Mouse (Mus musculus): ENCODE results near the gene Pid1. TPM values are rescaled to one million over a fixed set of nuclear protein-coding genes. Genes with fewer than 3 reads are reported as not detected.
A peak's percentile ranks its signal among the peaks of the same experiment; 100 is the strongest.

The Pid1 gene
- polyA plus RNA-seq, 1 experiment from 2014 or later, result 93.9 TPM

- H3K27me3 ChIP-seq (ENCODE audit: control insufficient read depth, insufficient read depth, low read length), result no peaks in the 10 kb centered on the region
- H3K9me3 ChIP-seq (ENCODE audit: control insufficient read depth, low read length), result no peaks in the 10 kb centered on the region
- H3K36me3 ChIP-seq (ENCODE audit: control insufficient read depth, insufficient read depth, low read length), result no peaks in the 10 kb centered on the region; the same call in 1 of the 2 replicates
- H3K4me3 ChIP-seq (replicated peaks; ENCODE audit: low read depth, low read length), result no peak overlapping the region
- no peak overlapping the region for H3K9ac ChIP-seq (replicated peaks; ENCODE audit: low read length)
- 89% methylated on average over 3 of the region's 3 CpGs for WGBS
- DNase-seq (no peak), ATAC-seq (ENCODE audit: low FRiP score, low TSS enrichment) (no peak)
- no peak overlapping the region for H3K27ac ChIP-seq (replicated peaks; ENCODE audit: low read depth, low read length)
- H3K4me2 ChIP-seq (ENCODE audit: low read length), result no peak overlapping the region
- H3K4me1 ChIP-seq (ENCODE audit: control insufficient read depth, insufficient read depth, low read length), result no peaks in the 10 kb centered on the region
Measured at GRCm38 (mm10) chr1:84396787-84397186, 32.8 kb upstream of the Pid1 start.

- no peak for DNase-seq
- no peak overlapping the region for H3K4me3 ChIP-seq (replicated peaks; ENCODE audit: low read depth, low read length)
- H3K27me3 ChIP-seq (ENCODE audit: control insufficient read depth, insufficient read depth, low read length), result no peaks in the 10 kb centered on the region
- 61% methylated on average over 8 of the region's 8 CpGs for WGBS
- H3K27ac ChIP-seq (replicated peaks; ENCODE audit: low read depth, low read length), result no peak overlapping the region
- H3K4me2 ChIP-seq (ENCODE audit: low read length), result no peak overlapping the region
- no peaks in the 10 kb centered on the region for H3K4me1 ChIP-seq (ENCODE audit: control insufficient read depth, insufficient read depth, low read length)
- no peak overlapping the region for H3K9ac ChIP-seq (replicated peaks; ENCODE audit: low read length)
- ATAC-seq (ENCODE audit: low FRiP score, low TSS enrichment), result no peak
- no peaks in the 10 kb centered on the region; the same call in 1 of the 2 replicates for H3K36me3 ChIP-seq (ENCODE audit: control insufficient read depth, insufficient read depth, low read length)
- H3K9me3 ChIP-seq (ENCODE audit: control insufficient read depth, low read length), result no peaks in the 10 kb centered on the region
Measured at GRCm38 (mm10) chr1:84395928-84396327, 31.9 kb upstream of the Pid1 start.

- DNase-seq (no peak), ATAC-seq (ENCODE audit: low FRiP score, low TSS enrichment) (no peak)
- Histone ChIP-seq H3K4me2 (ENCODE audit: low read length) (no peak overlapping the region), H3K4me3 (replicated peaks; ENCODE audit: low read depth, low read length) (no peak overlapping the region), H3K9me3 (ENCODE audit: control insufficient read depth, low read length) (no peaks in the 10 kb centered on the region; the same call in 1 of the 2 replicates), H3K36me3 (ENCODE audit: control insufficient read depth, insufficient read depth, low read length) (no peaks in the 10 kb centered on the region; the same call in 1 of the 2 replicates), H3K27me3 (ENCODE audit: control insufficient read depth, insufficient read depth, low read length) (no peaks in the 10 kb centered on the region), H3K4me1 (ENCODE audit: control insufficient read depth, insufficient read depth, low read length) (0 out of 2 replicates have a peak, but pooled peaks cover 4% of the 10 kb centered on the region), H3K27ac (replicated peaks; ENCODE audit: low read depth, low read length) (no peak overlapping the region), H3K9ac (replicated peaks; ENCODE audit: low read length) (no peak overlapping the region)
- WGBS, result 91% methylated on average over 4 of the region's 4 CpGs
Measured at GRCm38 (mm10) chr1:84390961-84391360, 27.0 kb upstream of the Pid1 start.

GRCm38 (mm10) chr1:84387616-84388015, 23.6 kb upstream of the Pid1 start:
- H3K4me2 ChIP-seq (ENCODE audit: low read length), result no peak overlapping the region
- peaks cover 13% of the 10 kb centered on the region for H3K36me3 ChIP-seq (ENCODE audit: control insufficient read depth, insufficient read depth, low read length)
- no peaks in the 10 kb centered on the region for H3K27me3 ChIP-seq (ENCODE audit: control insufficient read depth, insufficient read depth, low read length)
- H3K4me1 ChIP-seq (ENCODE audit: control insufficient read depth, insufficient read depth, low read length), result 0 out of 2 replicates have a peak, but pooled peaks cover 4% of the 10 kb centered on the region
- no peak overlapping the region for H3K4me3 ChIP-seq (replicated peaks; ENCODE audit: low read depth, low read length)
- no peak for ATAC-seq (ENCODE audit: low FRiP score, low TSS enrichment)
- peak; percentile 28 for DNase-seq
- 59% methylated on average over 4 of the region's 4 CpGs for WGBS
- no peak overlapping the region for H3K27ac ChIP-seq (replicated peaks; ENCODE audit: low read depth, low read length)
- no peaks in the 10 kb centered on the region; the same call in 1 of the 2 replicates for H3K9me3 ChIP-seq (ENCODE audit: control insufficient read depth, low read length)
- H3K9ac ChIP-seq (replicated peaks; ENCODE audit: low read length), result no peak overlapping the region

- Histone ChIP-seq H3K4me2 (ENCODE audit: low read length) (no peak overlapping the region), H3K36me3 (ENCODE audit: control insufficient read depth, insufficient read depth, low read length) (peaks cover 18% of the 10 kb centered on the region), H3K4me1 (ENCODE audit: control insufficient read depth, insufficient read depth, low read length) (0 out of 2 replicates have a peak, but pooled peaks cover 4% of the 10 kb centered on the region), H3K9me3 (ENCODE audit: control insufficient read depth, low read length) (no peaks in the 10 kb centered on the region; the same call in 1 of the 2 replicates), H3K27ac (replicated peaks; ENCODE audit: low read depth, low read length) (no peak overlapping the region), H3K4me3 (replicated peaks; ENCODE audit: low read depth, low read length) (no peak overlapping the region), H3K9ac (replicated peaks; ENCODE audit: low read length) (no peak overlapping the region), H3K27me3 (ENCODE audit: control insufficient read depth, insufficient read depth, low read length) (no peaks in the 10 kb centered on the region)
- DNase-seq (no peak), ATAC-seq (ENCODE audit: low FRiP score, low TSS enrichment) (no peak)
- WGBS, result 85% methylated on average over 8 of the region's 8 CpGs
Measured at GRCm38 (mm10) chr1:84386481-84387146, 22.6 kb upstream of the Pid1 start.

- Histone ChIP-seq H3K9ac (replicated peaks; ENCODE audit: low read length) (no peak overlapping the region), H3K4me3 (replicated peaks; ENCODE audit: low read depth, low read length) (no peak overlapping the region), H3K9me3 (ENCODE audit: control insufficient read depth, low read length) (no peaks in the 10 kb centered on the region), H3K4me2 (ENCODE audit: low read length) (no peak overlapping the region), H3K36me3 (ENCODE audit: control insufficient read depth, insufficient read depth, low read length) (peaks cover 22% of the 10 kb centered on the region), H3K27me3 (ENCODE audit: control insufficient read depth, insufficient read depth, low read length) (no peaks in the 10 kb centered on the region), H3K27ac (replicated peaks; ENCODE audit: low read depth, low read length) (no peak overlapping the region), H3K4me1 (ENCODE audit: control insufficient read depth, insufficient read depth, low read length) (0 out of 2 replicates have a peak, but pooled peaks cover 1% of the 10 kb centered on the region)
- ATAC-seq (ENCODE audit: low FRiP score, low TSS enrichment) (no peak), DNase-seq (no peak)
- 86% methylated on average over 1 of the region's 1 CpGs for WGBS
Measured at GRCm38 (mm10) chr1:84382709-84383108, 18.7 kb upstream of the Pid1 start.

GRCm38 (mm10) chr1:84382064-84382463, 18.1 kb upstream of the Pid1 start:
- 94% methylated on average over 5 of the region's 5 CpGs for WGBS
- Histone ChIP-seq H3K4me1 (ENCODE audit: control insufficient read depth, insufficient read depth, low read length) (no peaks in the 10 kb centered on the region), H3K4me2 (ENCODE audit: low read length) (no peak overlapping the region), H3K4me3 (replicated peaks; ENCODE audit: low read depth, low read length) (no peak overlapping the region), H3K9ac (replicated peaks; ENCODE audit: low read length) (no peak overlapping the region), H3K27me3 (ENCODE audit: control insufficient read depth, insufficient read depth, low read length) (no peaks in the 10 kb centered on the region), H3K36me3 (ENCODE audit: control insufficient read depth, insufficient read depth, low read length) (peaks cover 22% of the 10 kb centered on the region), H3K9me3 (ENCODE audit: control insufficient read depth, low read length) (no peaks in the 10 kb centered on the region), H3K27ac (replicated peaks; ENCODE audit: low read depth, low read length) (no peak overlapping the region)
- ATAC-seq (ENCODE audit: low FRiP score, low TSS enrichment) (no peak), DNase-seq (no peak)

- WGBS, result 93% methylated on average over 3 of the region's 3 CpGs
- DNase-seq, result no peak
- Histone ChIP-seq H3K4me3 (replicated peaks; ENCODE audit: low read depth, low read length) (no peak overlapping the region), H3K4me2 (ENCODE audit: low read length) (no peak overlapping the region), H3K27me3 (ENCODE audit: control insufficient read depth, insufficient read depth, low read length) (no peaks in the 10 kb centered on the region), H3K4me1 (ENCODE audit: control insufficient read depth, insufficient read depth, low read length) (no peaks in the 10 kb centered on the region), H3K9ac (replicated peaks; ENCODE audit: low read length) (no peak overlapping the region), H3K36me3 (ENCODE audit: control insufficient read depth, insufficient read depth, low read length) (peaks cover 22% of the 10 kb centered on the region), H3K9me3 (ENCODE audit: control insufficient read depth, low read length) (no peaks in the 10 kb centered on the region), H3K27ac (replicated peaks; ENCODE audit: low read depth, low read length) (no peak overlapping the region)
- no peak for ATAC-seq (ENCODE audit: low FRiP score, low TSS enrichment)
Measured at GRCm38 (mm10) chr1:84380895-84381294, 16.9 kb upstream of the Pid1 start.

GRCm38 (mm10) chr1:84367733-84368132, 3.8 kb upstream of the Pid1 start:
- Histone ChIP-seq H3K36me3 (ENCODE audit: control insufficient read depth, insufficient read depth, low read length) (no peaks in the 10 kb centered on the region), H3K4me1 (ENCODE audit: control insufficient read depth, insufficient read depth, low read length) (no peaks in the 10 kb centered on the region), H3K9ac (replicated peaks; ENCODE audit: low read length) (no peak overlapping the region), H3K27me3 (ENCODE audit: control insufficient read depth, insufficient read depth, low read length) (no peaks in the 10 kb centered on the region), H3K27ac (replicated peaks; ENCODE audit: low read depth, low read length) (no peak overlapping the region), H3K4me3 (replicated peaks; ENCODE audit: low read depth, low read length) (no peak overlapping the region), H3K4me2 (ENCODE audit: low read length) (no peak overlapping the region), H3K9me3 (ENCODE audit: control insufficient read depth, low read length) (no peaks in the 10 kb centered on the region)
- ATAC-seq (ENCODE audit: low FRiP score, low TSS enrichment) (no peak), DNase-seq (no peak)
- WGBS, result 87% methylated on average over 3 of the region's 3 CpGs

All from midbrain, embryonic 14.5 days (tissue).